Mouse (Mus musculus) liver, embryonic 14.5 days (tissue): ENCODE measurements at regions not wholly inside any gene's neighbourhood (a gene's known extent, or its start where the extent isn't known, plus 50 kb on each side); places are given as distances from the start of the nearest gene placed in this dataset.

Experiments
- CTCF ChIP-seq: IDR thresholded peaks from 2 replicates; pipeline ENCODE4 v1.5.1; 2016; ENCODE audit warnings: antibody characterized with exemption, low read depth, control low read depth
- EP300 ChIP-seq: IDR thresholded peaks from 2 replicates; pipeline ENCODE4 v1.6.1; 2016; ENCODE audit warnings: antibody characterized with exemption, low read depth

GRCm38 (mm10) chr1:137635781-137636180, 539.7 kb downstream of the Ptprc start:
- TF ChIP-seq CTCF = no peak
- no peak for TF ChIP-seq EP300
